Mouse (Mus musculus) intestine, embryonic 16.5 days (tissue): Measurements from ENCODE around the gene Fam129b. TPM values are rescaled to one million over a fixed set of nuclear protein-coding genes. Genes with fewer than 3 reads are reported as not detected.

Experiments used
- ATAC-seq: fragments of 200-750 bp; cut with Nextera tagmentation; 2 replicates; pipeline ENCODE4 v1.8.0; 2017; ENCODE audit warnings: moderate TSS enrichment, moderate library complexity
- H3K27ac ChIP-seq: fragments of 300-500 bp; sonication (generic); 2 replicates; pipeline ENCODE4 v1.5.1; 2014; ENCODE audit warnings: mild to moderate bottlenecking, low read length
- H3K27me3 ChIP-seq: fragments of 300-500 bp; sonication (generic); replicated peaks from 2 replicates; pipeline ENCODE4 v1.6.1; 2014; ENCODE audit warnings: low read length, control low read depth, mixed read lengths; ENCODE audit not compliant: control insufficient read depth, insufficient read depth
- H3K36me3 ChIP-seq: fragments of 300-500 bp; sonication (generic); 2 replicates; pipeline ENCODE4 v1.6.1; 2014; ENCODE audit warnings: low read length, control low read depth; ENCODE audit not compliant: control insufficient read depth, insufficient read depth
- H3K4me1 ChIP-seq: fragments of 300-500 bp; sonication (generic); 2 replicates; pipeline ENCODE4 v1.6.1; 2014; ENCODE audit warnings: low read length, control low read depth, mixed read lengths; ENCODE audit not compliant: control insufficient read depth, insufficient read depth
- H3K4me2 ChIP-seq: fragments of 300-500 bp; sonication (generic); 2 replicates; pipeline ENCODE4 v1.6.1; 2014; ENCODE audit warnings: low read depth, low read length, control low read depth
- H3K4me3 ChIP-seq: fragments of 300-500 bp; sonication (generic); 2 replicates; pipeline ENCODE4 v1.5.1; 2014; ENCODE audit warnings: mild to moderate bottlenecking, low read length
- H3K9ac ChIP-seq: fragments of 300-500 bp; sonication (generic); 2 replicates; pipeline ENCODE4 v1.6.1; 2014; ENCODE audit warnings: low read depth, low read length
- H3K9me3 ChIP-seq: fragments of 300-500 bp; sonication (generic); 2 replicates; pipeline ENCODE4 v1.6.1; 2016; ENCODE audit warnings: low read length, control low read depth; ENCODE audit not compliant: control insufficient read depth
- WGBS: fragments of 180-500 bp; shearing (Covaris S2); extraction: QIAGEN DNeasy Blood & Tissue Kit; methylation state at CpG from one replicate; pipeline ENCODE4 v1.1.7; 2014; 5-methylcytosine and 5-hydroxymethylcytosine counted together
- polyA plus RNA-seq: library from polyadenylated mRNA; unstranded; fragments of >200 nt; fragmentation: Nextera tagmentation; extraction: Ambion mirVana; gene quantifications from 2 replicates; pipeline ENCODE4 v1.2.1, GENCODE M21; 2015

Gene Fam129b
- polyA plus RNA-seq, 1 experiment from 2014 or later = 35.4 TPM

GRCm38 (mm10) chr2:32908272-32908671, 32.4 kb downstream of the Fam129b start:
- no peaks in the 10 kb centered on the region for H3K27me3 ChIP-seq
- H3K36me3 ChIP-seq = no peaks in the 10 kb centered on the region
- H3K9ac ChIP-seq = no peak overlapping the region
- 20% methylated on average over 6 of the region's 6 CpGs for WGBS
- peaks cover 48% of the 10 kb centered on the region for H3K4me1 ChIP-seq
- H3K9me3 ChIP-seq = no peaks in the 10 kb centered on the region
- no peak overlapping the region for H3K4me2 ChIP-seq
- H3K27ac ChIP-seq = peak overlapping the region; percentile 60
- no peak overlapping the region for H3K4me3 ChIP-seq
- ATAC-seq = peak; percentile 52

- 0 out of 2 replicates have a peak, but pooled peaks have one; percentile 24 for ATAC-seq
- no peak overlapping the region for H3K4me3 ChIP-seq
Observed at GRCm38 (mm10) chr2:32908796-32909195, 32.9 kb downstream of the Fam129b start.

GRCm38 (mm10) chr2:32911639-32912182, 35.8 kb downstream of the Fam129b start:
- no peaks in the 10 kb centered on the region for H3K27me3 ChIP-seq
- H3K4me1 ChIP-seq = peaks cover 39% of the 10 kb centered on the region
- H3K9ac ChIP-seq = no peak overlapping the region
- WGBS = 82% methylated on average over 7 of the region's 7 CpGs
- no peak overlapping the region for H3K4me3 ChIP-seq
- ATAC-seq = no peak
- H3K27ac ChIP-seq = no peak overlapping the region
- no peak overlapping the region for H3K4me2 ChIP-seq
- H3K36me3 ChIP-seq = peaks cover 7% of the 10 kb centered on the region
- H3K9me3 ChIP-seq = no peaks in the 10 kb centered on the region

More at GRCm38 (mm10) chr2:32908796-32909195, 32.9 kb downstream of the Fam129b start:
- Histone ChIP-seq H3K4me2 (no peak overlapping the region), H3K9me3 (no peaks in the 10 kb centered on the region), H3K36me3 (no peaks in the 10 kb centered on the region), H3K4me1 (peaks cover 48% of the 10 kb centered on the region), H3K27me3 (no peaks in the 10 kb centered on the region), H3K27ac (peak overlapping the region; percentile 60), H3K9ac (0 out of 2 replicates have a peak overlapping the region, but pooled peaks have one; percentile 2)
- WGBS = 24% methylated on average over 11 of the region's 11 CpGs

- H3K27me3 ChIP-seq = no peaks in the 10 kb centered on the region
- 0 out of 2 replicates have a peak overlapping the region, but pooled peaks have one; percentile 10 for H3K9ac ChIP-seq
- WGBS = 30% methylated on average over 19 of the region's 19 CpGs
- no peaks in the 10 kb centered on the region for H3K9me3 ChIP-seq
- H3K36me3 ChIP-seq = peaks cover 7% of the 10 kb centered on the region
- H3K4me2 ChIP-seq = no peak overlapping the region
- H3K27ac ChIP-seq = no peak overlapping the region
- ATAC-seq = no peak
- no peak overlapping the region for H3K4me3 ChIP-seq
- peaks cover 33% of the 10 kb centered on the region for H3K4me1 ChIP-seq
Observed at GRCm38 (mm10) chr2:32912210-32912804, 36.4 kb downstream of the Fam129b start.

DNA sequence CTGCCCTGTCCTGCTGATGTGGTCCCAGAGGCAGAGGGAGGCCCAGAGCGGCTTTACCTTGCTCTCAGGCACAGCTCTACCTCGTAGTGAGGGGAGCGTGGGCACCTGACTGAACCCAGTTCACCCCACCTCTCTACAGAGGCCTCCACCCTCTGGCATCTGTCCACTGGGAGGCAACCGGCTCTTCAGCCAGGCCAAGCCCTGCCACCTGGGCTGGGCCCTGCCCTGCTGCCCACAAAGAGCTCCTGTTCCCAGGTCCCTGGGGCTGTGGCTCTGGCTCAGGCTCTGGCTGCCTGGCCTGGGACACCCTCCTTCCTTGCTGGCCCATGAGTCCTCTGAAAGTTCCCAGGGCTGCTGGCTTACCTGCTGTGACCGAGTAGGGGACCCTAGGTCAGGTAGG, 38.4 kb downstream of the Fam129b start:
- H3K36me3 ChIP-seq = peaks cover 7% of the 10 kb centered on the region
- H3K4me2 ChIP-seq = no peak overlapping the region
- peak overlapping the region; percentile 64 for H3K9ac ChIP-seq

DNA sequence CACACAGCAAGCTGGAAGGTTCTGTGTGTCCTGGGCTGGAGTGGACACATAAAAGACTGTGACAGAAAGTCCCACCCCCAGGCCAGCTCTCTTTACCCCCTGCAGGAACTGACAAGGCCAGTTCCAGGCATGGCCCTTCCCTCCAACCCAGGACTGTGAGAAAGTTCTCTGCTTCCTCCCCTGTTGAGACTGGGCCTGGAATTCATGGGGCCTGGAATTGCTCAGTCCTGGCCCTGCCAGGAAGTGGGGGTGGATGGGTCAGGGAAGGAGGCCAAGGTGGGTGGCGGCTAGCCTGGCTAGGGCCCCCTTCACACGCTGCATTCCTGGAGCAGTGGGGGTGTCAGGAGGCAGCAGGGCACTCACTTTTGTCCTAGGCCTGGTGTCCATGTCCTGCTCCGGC, 39.0 kb downstream of the Fam129b start:
- Histone ChIP-seq H3K9me3 (no peaks in the 10 kb centered on the region), H3K4me2 (no peak overlapping the region), H3K4me3 (no peak overlapping the region), H3K36me3 (peaks cover 11% of the 10 kb centered on the region), H3K27ac (peak overlapping the region; percentile 87), H3K4me1 (peaks cover 13% of the 10 kb centered on the region), H3K27me3 (no peaks in the 10 kb centered on the region), H3K9ac (peak overlapping the region; percentile 64)
- ATAC-seq = peak; percentile 64
- WGBS = 45% methylated on average over 3 of the region's 3 CpGs

More for the DNA sequence above, 38.4 kb downstream of the Fam129b start:
- WGBS = 62% methylated on average over 5 of the region's 5 CpGs
- H3K27me3 ChIP-seq = no peaks in the 10 kb centered on the region
- H3K4me3 ChIP-seq = no peak overlapping the region
- peaks cover 13% of the 10 kb centered on the region for H3K4me1 ChIP-seq
- H3K27ac ChIP-seq = peak overlapping the region; percentile 87
- no peaks in the 10 kb centered on the region for H3K9me3 ChIP-seq
- ATAC-seq = no peak

DNA sequence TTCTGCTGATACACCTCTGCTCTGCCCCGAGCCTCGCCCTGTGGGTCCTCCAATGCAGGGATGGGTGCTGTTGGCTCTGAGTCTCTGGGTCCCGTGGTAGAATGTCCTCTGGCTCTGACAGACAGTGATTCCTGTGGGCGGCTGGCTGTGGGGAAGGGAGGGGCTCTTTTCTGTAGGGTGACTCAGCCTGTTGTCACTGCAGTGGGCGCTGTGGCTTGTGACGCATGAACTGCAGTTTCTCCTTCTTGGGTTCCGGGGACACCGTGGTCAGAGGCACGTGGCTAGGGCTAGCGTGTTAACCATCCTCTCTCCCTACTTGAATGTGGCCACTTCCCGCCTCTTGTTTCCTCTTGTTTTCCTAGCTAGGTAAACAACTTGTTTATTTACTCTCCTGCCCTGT, 41.6 kb downstream of the Fam129b start:
- Histone ChIP-seq H3K4me3 (no peak overlapping the region), H3K9me3 (no peaks in the 10 kb centered on the region), H3K4me1 (peaks cover 13% of the 10 kb centered on the region), H3K9ac (no peak overlapping the region), H3K27me3 (no peaks in the 10 kb centered on the region), H3K36me3 (peaks cover 15% of the 10 kb centered on the region), H3K27ac (no peak overlapping the region; the same call in 1 of the 2 replicates), H3K4me2 (no peak overlapping the region)
- no peak for ATAC-seq
- 76% methylated on average over 11 of the region's 11 CpGs for WGBS

- H3K36me3 ChIP-seq = peaks cover 15% of the 10 kb centered on the region
Observed at GRCm38 (mm10) chr2:32918391-32918790, 42.5 kb downstream of the Fam129b start.

GRCm38 (mm10) chr2:32921235-32921634, 45.3 kb downstream of the Fam129b start:
- 78% methylated on average over 7 of the region's 7 CpGs for WGBS
- no peak for ATAC-seq
- Histone ChIP-seq H3K4me2 (no peak overlapping the region), H3K27me3 (no peaks in the 10 kb centered on the region), H3K36me3 (peaks cover 8% of the 10 kb centered on the region; the same call in 1 of the 2 replicates), H3K9me3 (no peaks in the 10 kb centered on the region), H3K4me3 (no peak overlapping the region), H3K9ac (no peak overlapping the region), H3K4me1 (no peaks in the 10 kb centered on the region), H3K27ac (no peak overlapping the region)

More at GRCm38 (mm10) chr2:32918391-32918790, 42.5 kb downstream of the Fam129b start:
- Histone ChIP-seq H3K4me2 (no peak overlapping the region), H3K9me3 (no peaks in the 10 kb centered on the region), H3K9ac (no peak overlapping the region), H3K27ac (no peak overlapping the region), H3K4me3 (no peak overlapping the region), H3K27me3 (no peaks in the 10 kb centered on the region), H3K4me1 (peaks cover 13% of the 10 kb centered on the region)
- WGBS = 73% methylated on average over 9 of the region's 9 CpGs
- no peak for ATAC-seq
